Mouse (Mus musculus): ENCODE results near the gene Tsn.

Tsn gene

DNA sequence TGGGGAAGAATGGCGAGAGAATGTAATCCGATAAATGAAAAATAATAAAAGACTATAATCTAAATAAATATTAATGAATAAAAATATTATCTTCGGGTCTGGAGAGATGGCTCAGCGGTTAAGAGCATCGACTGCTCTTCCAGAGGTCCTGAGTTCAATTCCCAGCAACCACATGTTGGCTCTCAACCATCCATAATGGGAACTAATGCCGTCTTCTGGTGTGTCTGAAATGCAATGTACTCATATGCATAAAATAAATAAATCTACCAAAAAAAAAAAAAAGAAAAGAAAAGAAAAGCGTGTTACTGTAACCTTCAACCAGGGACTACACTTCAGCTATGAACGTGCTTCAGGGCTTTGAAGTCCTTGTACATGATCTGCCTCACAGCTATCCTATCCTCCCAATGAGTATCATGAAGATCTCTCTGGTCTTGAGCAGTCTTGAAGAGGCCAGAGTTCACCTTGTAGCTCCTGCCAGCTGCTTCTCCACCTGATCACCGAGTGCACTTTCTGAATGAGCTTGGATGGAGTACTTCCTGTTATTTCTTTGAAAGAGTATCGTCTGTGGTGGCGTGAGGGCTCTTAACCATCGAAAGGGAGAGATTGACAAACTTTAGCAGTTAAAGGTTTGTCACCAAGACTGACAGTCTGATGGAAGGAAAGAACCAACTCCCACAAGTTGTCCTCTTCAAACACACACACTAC lies at the start of gene Tsn:
TSS of gene Tsn (minus strand) at position 118 of the 705 bp plus-strand sequence.
- no peak for DNase-seq (ENCODE audit: low spot score)

GRCm38 (mm10) chr1:118359071-118359761 lies 47.7 kb upstream of the Tsn start:
- DNase-seq (ENCODE audit: low spot score) = no peak

- no peak for DNase-seq (ENCODE audit: low spot score)
Observed at GRCm38 (mm10) chr1:118349922-118350321, 38.4 kb upstream of the Tsn start.

DNA sequence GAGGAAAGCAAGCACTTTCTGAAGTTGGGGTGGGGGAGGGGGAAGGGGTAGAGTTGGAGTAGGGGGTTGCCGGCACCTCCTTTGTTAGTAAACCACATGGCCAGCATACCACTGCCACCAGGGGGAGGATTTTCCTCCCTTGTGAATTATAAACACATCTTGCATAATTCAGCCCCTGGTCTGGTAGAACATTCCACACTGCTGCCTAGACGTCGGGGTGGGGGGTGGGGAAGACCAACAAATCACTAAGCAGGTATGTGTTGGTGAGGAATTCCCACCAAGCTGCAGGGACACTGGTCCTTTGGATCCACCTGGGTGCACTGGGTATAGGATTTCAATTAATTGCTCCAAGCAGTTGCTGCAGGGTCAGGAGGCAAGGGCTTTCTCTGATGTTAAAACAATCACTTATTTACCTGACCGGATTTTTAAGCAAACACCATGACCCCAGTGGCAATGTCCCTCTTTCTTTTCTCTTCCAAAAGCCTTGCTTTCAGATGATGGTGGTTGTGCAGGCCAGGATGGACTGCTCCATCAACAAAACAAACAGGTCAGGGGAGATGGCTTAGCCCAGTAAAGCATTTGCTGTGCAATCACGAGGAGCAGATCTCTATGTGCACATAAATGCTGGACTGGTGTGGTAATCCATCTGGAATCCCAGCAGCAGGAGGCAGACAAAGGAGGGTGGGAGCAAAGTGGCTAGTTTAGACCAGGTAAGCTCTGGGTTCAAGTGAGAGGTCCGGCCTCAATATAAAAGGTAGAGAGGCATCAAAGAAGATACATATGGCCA lies 32.3 kb upstream of the Tsn start:
- no peak for DNase-seq (ENCODE audit: low spot score)

DNA sequence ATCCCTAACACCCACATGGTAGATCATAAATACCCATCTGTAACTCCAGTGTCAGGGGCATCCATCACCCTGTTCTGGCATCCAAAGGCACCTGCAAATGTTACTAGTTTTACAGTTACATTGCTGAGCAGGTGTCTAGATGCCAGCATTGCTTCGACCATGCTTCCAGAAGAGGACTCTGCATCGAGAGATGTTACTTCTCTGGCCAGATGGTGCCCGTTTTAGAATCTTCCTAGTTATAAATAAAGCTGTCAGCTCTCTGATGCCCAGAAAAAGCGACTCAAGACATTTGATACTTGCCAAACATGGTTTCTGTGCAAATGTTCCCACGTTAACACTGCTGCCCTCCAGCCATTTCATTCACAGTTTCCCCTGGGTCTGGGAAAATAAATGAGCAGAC lies 26.4 kb upstream of the Tsn start:
- DNase-seq (ENCODE audit: low spot score) = no peak

- no peak for DNase-seq (ENCODE audit: low spot score)
Observed at GRCm38 (mm10) chr1:118335847-118336246, 24.3 kb upstream of the Tsn start.

- no peak for DNase-seq (ENCODE audit: low spot score)
Observed at GRCm38 (mm10) chr1:118334749-118335713, 23.5 kb upstream of the Tsn start.

DNA sequence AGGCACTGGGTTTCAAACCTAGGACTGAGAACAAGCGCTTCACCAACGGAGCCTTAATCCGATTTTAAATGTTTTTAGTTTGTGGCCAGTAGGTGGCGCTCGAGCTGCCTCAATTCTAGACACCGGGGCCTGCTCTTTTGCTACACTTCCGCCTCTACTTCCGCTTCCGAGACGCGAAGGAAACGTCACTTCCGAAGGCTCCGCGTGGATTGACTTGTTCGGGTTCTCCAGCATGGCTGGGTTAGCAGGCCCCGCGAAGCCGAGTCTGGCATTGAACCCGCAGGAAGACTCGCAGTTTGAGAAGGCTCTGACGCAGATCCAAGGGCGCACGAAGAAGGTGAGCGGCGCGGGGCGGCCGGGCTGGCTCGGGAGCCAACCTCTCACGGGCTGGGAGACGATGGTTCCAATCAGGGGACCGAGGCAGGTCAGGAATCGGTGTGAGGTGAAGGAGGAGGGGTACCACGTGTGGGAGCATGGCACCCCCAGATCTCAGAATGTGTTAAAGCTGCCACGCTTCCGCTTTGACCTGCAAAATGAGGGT lies 10.2 kb upstream of the Tsn start, which contains the start of gene Nifk:
TSS of gene Nifk (plus strand) at position 179 of the 541 bp plus-strand sequence.
- peak; percentile 60 for DNase-seq (ENCODE audit: low spot score)

DNA sequence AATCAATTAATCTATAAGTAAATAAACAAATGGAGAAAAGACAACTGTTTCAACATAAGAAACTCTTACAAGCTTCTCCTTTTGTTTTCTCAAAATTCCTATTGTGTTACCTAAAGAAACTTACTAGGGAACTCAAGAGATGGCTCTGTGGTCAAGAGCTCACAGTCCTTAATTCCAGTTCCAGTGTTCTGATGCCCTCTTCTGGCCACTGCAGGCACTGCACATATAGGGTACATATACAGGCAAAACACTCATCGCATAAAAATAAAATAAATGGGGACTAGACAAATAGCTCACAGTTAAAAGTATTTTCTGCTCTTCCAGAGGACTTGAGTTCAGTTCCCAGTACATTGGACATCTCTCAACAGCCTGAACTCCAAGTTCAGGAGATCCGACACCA lies 9.2 kb upstream of the Tsn start:
- DNase-seq (ENCODE audit: low spot score) = no peak

GRCm38 (mm10) chr1:118310780-118311621 lies 538 bp downstream of the Tsn start:
- DNase-seq (ENCODE audit: low spot score) = peak; percentile 42

DNA sequence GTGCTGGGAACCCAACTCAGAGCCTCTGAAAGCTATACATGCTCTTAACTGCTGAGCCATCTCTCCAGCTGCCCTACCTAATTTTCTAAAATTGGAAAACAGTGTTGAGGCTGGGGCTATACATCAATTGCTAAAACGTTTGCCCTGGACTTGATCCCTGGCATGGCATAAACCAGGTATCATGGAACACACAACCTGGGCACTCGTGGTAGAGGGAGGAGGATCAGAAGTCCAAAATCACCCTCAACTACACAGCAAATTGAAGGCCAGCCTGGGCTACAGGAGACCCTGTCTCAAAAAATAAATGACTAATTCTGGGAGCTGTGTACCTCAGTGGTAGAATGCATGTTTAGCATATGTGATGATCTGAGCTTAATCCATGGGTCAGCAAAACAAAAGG lies 13.8 kb downstream of the Tsn start:
- DNase-seq (ENCODE audit: low spot score) = no peak

- no peak for DNase-seq (ENCODE audit: low spot score)
Observed at GRCm38 (mm10) chr1:118296673-118297072, 14.9 kb downstream of the Tsn start.

- no peak for DNase-seq (ENCODE audit: low spot score)
Observed at GRCm38 (mm10) chr1:118294826-118295225, 16.7 kb downstream of the Tsn start.

DNA sequence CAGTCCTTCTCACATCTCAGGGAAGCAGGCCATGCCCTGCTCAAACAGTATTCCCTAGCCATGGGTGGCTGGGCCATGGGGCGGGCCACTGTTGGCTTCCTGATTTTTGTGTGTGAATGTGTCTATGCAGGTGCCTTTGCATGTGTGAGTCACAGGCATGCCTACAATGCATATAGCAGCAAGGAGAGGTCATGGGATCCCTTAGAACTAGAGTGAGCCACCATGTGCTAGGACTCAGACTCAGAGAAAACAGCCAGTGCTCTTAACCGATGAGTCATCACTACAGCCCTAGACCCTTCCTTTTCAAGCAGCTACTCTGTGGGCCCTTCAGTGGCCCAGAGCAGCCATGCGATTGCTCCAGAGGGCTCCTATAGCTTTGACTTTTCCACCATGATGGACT lies 17.3 kb downstream of the Tsn start:
- no peak for DNase-seq (ENCODE audit: low spot score)

GRCm38 (mm10) chr1:118292291-118292690 lies 19.2 kb downstream of the Tsn start:
- DNase-seq (ENCODE audit: low spot score) = no peak

DNA sequence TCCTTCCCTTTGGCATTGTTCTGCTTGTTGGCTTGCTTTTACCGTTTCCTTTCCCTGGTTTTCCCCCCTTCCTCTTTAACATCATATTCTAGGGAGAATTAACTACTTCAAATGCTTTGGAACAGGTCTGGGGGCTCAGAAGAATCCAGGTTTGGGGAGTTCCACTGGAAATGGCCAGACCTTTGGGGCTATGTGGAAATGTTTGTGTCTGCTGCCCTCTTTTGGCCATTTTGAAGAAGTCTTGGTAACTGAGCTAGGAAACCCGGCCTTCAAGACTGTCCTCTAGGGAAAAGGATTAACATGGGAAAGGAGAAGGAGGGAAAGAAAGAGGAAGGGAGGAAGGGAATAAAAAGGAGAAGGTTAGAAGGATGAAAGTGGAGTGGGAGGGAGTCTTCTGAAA lies 36.4 kb downstream of the Tsn start:
- no peak for DNase-seq (ENCODE audit: low spot score)

- DNase-seq (ENCODE audit: low spot score) = no peak
Observed at GRCm38 (mm10) chr1:118251931-118252330, 59.6 kb downstream of the Tsn start.

Data from urinary bladder, postnatal 10 days (tissue).